Mouse (Mus musculus) layer of hippocampus, postnatal 10 days (tissue): ENCODE data around the gene Tsen15. TPM values are rescaled to one million over a fixed set of nuclear protein-coding genes. Genes with fewer than 3 reads are reported as not detected.
"Not testable (repeated sequence)": the region's sequence is repeated elsewhere in the genome, so short reads cannot be mapped to it uniquely, and the experiment has no call there.

Experiments used
- DNase-seq, 2 experiments: peaks; one replicate each; pipeline ENCODE4 v3.0.0; 2021; ENCODE audit warnings: low spot score in 2 of 2
- total RNA-seq, 2 experiments: library from RNA; stranded (reverse); gene quantifications; 2 replicates each; pipeline ENCODE4 v1.2.3; 2021

The Tsen15 gene
- total RNA-seq, 2 experiments from 2014 or later, result 26.0 to 28.9 TPM

- DNase-seq, result no peak
Observed at GRCm38 (mm10) chr1:152389271-152389670, 2.8 kb upstream of the Tsen15 start.

- DNase-seq, result not testable (repeated sequence)
Observed at GRCm38 (mm10) chr1:152385693-152386092, 795 bp downstream of the Tsen15 start.

- DNase-seq, result no peak
Observed at GRCm38 (mm10) chr1:152384589-152384988, 1.9 kb downstream of the Tsen15 start.

- DNase-seq, result no peak
Observed at GRCm38 (mm10) chr1:152378311-152378710, 8.2 kb downstream of the Tsen15 start.

DNA sequence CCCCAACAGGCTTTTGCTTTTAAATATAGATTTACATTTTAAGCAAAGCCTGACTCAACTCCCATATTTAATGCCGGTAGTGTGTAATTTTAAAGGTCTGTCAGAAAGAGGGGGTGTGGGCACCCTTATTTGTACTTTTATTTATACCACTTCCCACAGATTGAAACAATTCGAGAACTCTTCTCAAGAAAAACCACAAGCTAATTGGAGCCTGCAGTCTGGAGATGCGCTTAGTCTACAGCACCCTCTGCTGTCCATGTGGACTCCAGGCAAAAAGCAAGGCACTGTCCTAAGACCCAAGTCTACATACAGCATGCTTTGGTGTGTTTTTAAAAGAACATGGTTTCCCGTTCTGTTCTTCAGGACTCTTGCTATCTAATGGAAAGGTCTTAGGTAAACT is 17.3 kb downstream of the Tsen15 start:
- DNase-seq, result peak; percentile 69 to 73

DNA sequence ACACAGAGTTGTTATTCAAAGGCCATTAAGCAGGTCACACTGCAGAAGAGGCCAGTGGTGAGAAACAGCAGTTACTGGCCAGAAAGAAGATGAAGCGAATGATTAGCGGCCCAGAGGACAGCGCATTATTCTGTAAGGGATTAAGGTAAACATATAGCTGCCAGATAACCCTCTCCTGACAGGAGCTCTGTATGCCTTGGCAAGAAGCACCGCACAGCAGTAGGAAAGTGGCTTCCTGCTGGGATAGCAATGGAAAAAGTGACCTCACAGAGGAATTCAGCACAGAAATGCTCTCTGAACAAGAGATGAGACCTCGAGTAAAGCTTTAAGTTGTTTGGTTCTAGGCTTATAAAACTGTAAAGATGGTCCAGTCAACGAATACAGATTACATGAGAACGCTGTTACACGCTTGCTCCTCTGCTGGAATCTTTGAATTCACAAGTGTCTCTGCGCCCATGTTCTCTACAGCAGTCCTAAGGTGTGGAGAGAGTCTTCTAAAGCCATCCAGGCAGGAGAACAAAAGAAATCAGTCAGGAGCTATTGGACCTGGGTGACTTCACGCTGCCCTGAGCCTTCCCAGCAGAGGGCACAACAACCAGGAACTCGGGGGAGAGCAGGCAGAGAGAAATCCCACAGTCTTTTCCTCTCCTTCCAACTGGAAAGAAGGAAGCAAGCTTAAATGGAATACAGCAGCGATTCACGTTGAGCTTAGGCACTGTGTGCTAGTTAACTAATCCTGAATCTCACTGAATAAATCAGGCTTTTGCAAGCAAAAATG is 18.0 kb downstream of the Tsen15 start:
- DNase-seq, result no peak

- no peak for DNase-seq
Observed at GRCm38 (mm10) chr1:152356721-152357120, 29.8 kb downstream of the Tsen15 start.

DNA sequence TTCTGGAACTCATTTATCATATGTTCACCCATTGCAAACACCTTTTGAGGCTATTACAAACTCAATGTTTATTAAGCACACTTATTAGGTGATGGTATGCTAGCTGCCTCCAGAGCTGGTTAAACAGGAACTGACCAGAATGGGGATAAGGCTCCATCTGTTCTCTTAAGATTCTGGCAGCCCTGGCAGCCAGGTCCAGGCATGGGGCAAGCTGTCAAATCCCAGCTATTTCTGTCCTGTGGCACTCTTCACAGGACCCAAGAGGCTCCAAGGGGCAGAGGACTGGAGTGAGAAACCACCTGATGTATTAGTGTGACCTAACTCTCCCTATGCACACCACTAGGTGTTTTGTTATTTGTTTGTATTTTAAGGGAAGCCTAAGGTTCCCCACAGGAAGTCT is 38.5 kb downstream of the Tsen15 start:
- no peak for DNase-seq

DNA sequence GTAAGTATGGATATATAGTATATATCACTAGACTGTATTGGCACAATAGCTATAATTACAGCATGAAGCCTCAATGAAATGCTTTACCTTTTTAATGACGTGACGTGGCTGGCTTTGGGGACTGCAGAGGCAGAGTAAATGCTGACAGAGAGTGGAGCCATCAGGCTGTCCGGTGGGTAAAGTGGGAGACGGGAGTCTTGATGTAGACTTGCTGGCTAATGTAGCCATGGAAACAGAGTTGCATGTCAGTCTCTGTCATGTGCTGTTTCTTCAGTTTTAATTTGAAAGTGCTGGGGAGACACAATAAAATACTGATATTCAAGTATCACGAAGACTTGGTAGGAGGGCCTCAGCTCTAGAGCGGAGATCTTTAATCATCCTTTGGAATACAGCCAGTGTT is 62.5 kb downstream of the Tsen15 start:
- DNase-seq, result no peak

Other genes with a start within 250 kb of the Tsen15 start
- 10 to 100 TPM in 1 of 2 experiments, 1 to 10 TPM in 1; 9.7 to 10.1 TPM for gene Colgalt2, start 13.1 kb upstream of the Tsen15 start, total RNA-seq